Mouse (Mus musculus) MEL (cell line): Measurements from ENCODE around the gene Rccd1. TPM values are rescaled to one million over a fixed set of nuclear protein-coding genes. Genes with fewer than 3 reads are reported as not detected.

Experiments
- DNase-seq: peaks from one replicate; pipeline ENCODE4 v3.0.0; 2011; ENCODE audit warnings: low read depth, low spot score
- H3K27ac ChIP-seq: 2 replicates; pipeline ENCODE4 v1.5.1; 2012; ENCODE audit warnings: low read depth, mild to moderate bottlenecking, control low read depth, low read length, moderate library complexity; ENCODE audit not compliant: control insufficient read depth
- H3K27me3 ChIP-seq, 2 experiments: fragments of 150-350 bp in 1 of 2; sonication (generic) in 1 of 2; 2 replicates each; pipeline ENCODE4 v1.6.1; 2012; ENCODE audit warnings: low read length in 2 of 2, mild to moderate bottlenecking in 2 of 2, improper control_type of control experiment in 1 of 2, moderate library complexity in 1 of 2; ENCODE audit not compliant: insufficient read depth in 2 of 2, control insufficient read depth in 1 of 2
- H3K36me3 ChIP-seq, 2 experiments: 2 replicates each; pipeline ENCODE4 v1.6.1; 2012 to 2014; ENCODE audit warnings: low read length in 2 of 2, improper control_type of control experiment in 1 of 2, inconsistent platforms in 1 of 2, mild to moderate bottlenecking in 1 of 2; ENCODE audit not compliant: insufficient read depth in 2 of 2, control insufficient read depth in 1 of 2
- H3K4me1 ChIP-seq, 2 experiments: fragments of 150-350 bp in 1 of 2; sonication (generic) in 1 of 2; 2 replicates each; pipeline ENCODE4 v1.6.1; 2012; ENCODE audit warnings: low read length in 2 of 2, improper control_type of control experiment in 1 of 2, mild to moderate bottlenecking in 1 of 2; ENCODE audit not compliant: insufficient read depth in 2 of 2, control insufficient read depth in 1 of 2
- H3K4me3 ChIP-seq, 2 experiments: fragments of 150-350 bp in 1 of 2; sonication (generic) in 1 of 2; 2 replicates each; pipeline ENCODE4 v1.5.1; 2012; ENCODE audit warnings: low read depth in 2 of 2, low read length in 2 of 2, mild to moderate bottlenecking in 2 of 2, moderate library complexity in 2 of 2, control low read depth in 1 of 2, improper control_type of control experiment in 1 of 2; ENCODE audit not compliant: control insufficient read depth in 1 of 2, insufficient read depth in 1 of 2
- H3K79me2 ChIP-seq: 2 replicates; pipeline ENCODE4 v1.6.1; 2012; ENCODE audit warnings: mild to moderate bottlenecking, low read length, moderate library complexity; ENCODE audit not compliant: control insufficient read depth, poor library complexity, insufficient read depth
- H3K9ac ChIP-seq: 2 replicates; pipeline ENCODE4 v1.6.1; 2012; ENCODE audit warnings: low read depth, mild to moderate bottlenecking, control low read depth, low read length, moderate library complexity; ENCODE audit not compliant: control insufficient read depth, poor library complexity, severe bottlenecking
- H3K9me3 ChIP-seq: fragments of 150-350 bp; sonication (generic); replicated peaks from 2 replicates; pipeline ENCODE4 v1.6.1; 2012; ENCODE audit warnings: mild to moderate bottlenecking, low read length, improper control_type of control experiment, moderate library complexity; ENCODE audit not compliant: insufficient read depth
- CHD1 ChIP-seq: IDR thresholded peaks from 2 replicates; pipeline ENCODE4 v1.6.1; 2012; ENCODE audit warnings: low read depth, mild to moderate bottlenecking, inconsistent platforms, low read length, improper control_type of control experiment
- CHD2 ChIP-seq: IDR thresholded peaks from 2 replicates; pipeline ENCODE4 v1.6.1; 2011; ENCODE audit warnings: low read length, improper control_type of control experiment
- CTCF ChIP-seq, 3 experiments: IDR thresholded peaks in 2 of 3; conservative IDR thresholded peaks in 1 of 3; 2 replicates each; pipeline ENCODE4 v1.5.1; 2011 to 2012; ENCODE audit warnings: low read length in 3 of 3, low read depth in 2 of 3, mild to moderate bottlenecking in 2 of 3, improper control_type of control experiment in 1 of 3, inconsistent platforms in 1 of 3, mixed read lengths in 1 of 3, moderate library complexity in 1 of 3; ENCODE audit not compliant: control insufficient read depth in 1 of 3, insufficient read depth in 1 of 3, poor library complexity in 1 of 3, severe bottlenecking in 1 of 3
- E2F4 ChIP-seq: IDR thresholded peaks from 2 replicates; pipeline ENCODE4 v1.6.1; 2011; ENCODE audit warnings: low read depth, low read length, improper control_type of control experiment, borderline replicate concordance
- ELF1 ChIP-seq: IDR thresholded peaks from 2 replicates; pipeline ENCODE4 v1.6.1; 2014; ENCODE audit warnings: low read depth, mild to moderate bottlenecking, inconsistent platforms, low read length, improper control_type of control experiment, moderate library complexity
- ETS1 ChIP-seq: IDR thresholded peaks from 2 replicates; pipeline ENCODE4 v1.6.1; 2012; ENCODE audit warnings: low read depth, mild to moderate bottlenecking, inconsistent platforms, low read length, improper control_type of control experiment, moderate library complexity
- GABPA ChIP-seq: IDR thresholded peaks from 2 replicates; pipeline ENCODE4 v1.6.1; 2012; ENCODE audit warnings: low read depth, mild to moderate bottlenecking, inconsistent platforms, low read length, improper control_type of control experiment, moderate library complexity
- GATA1 ChIP-seq: IDR thresholded peaks from 2 replicates; pipeline ENCODE4 v1.6.1; 2011; ENCODE audit warnings: low read depth, low read length, improper control_type of control experiment
- HCFC1 ChIP-seq: IDR thresholded peaks from 2 replicates; pipeline ENCODE4 v1.6.1; 2012; ENCODE audit warnings: low read depth, mild to moderate bottlenecking, inconsistent platforms, low read length, improper control_type of control experiment, moderate library complexity
- MAX ChIP-seq: IDR thresholded peaks from 2 replicates; pipeline ENCODE4 v1.6.1; 2011; ENCODE audit warnings: low read length, improper control_type of control experiment
- MAZ ChIP-seq: IDR thresholded peaks from 2 replicates; pipeline ENCODE4 v1.6.1; 2012; ENCODE audit warnings: low read depth, mild to moderate bottlenecking, inconsistent platforms, low read length, improper control_type of control experiment
- MXI1 ChIP-seq: IDR thresholded peaks from 2 replicates; pipeline ENCODE4 v1.6.1; 2011; ENCODE audit warnings: mild to moderate bottlenecking, low read depth, low read length, improper control_type of control experiment
- MYB ChIP-seq: IDR thresholded peaks from 2 replicates; pipeline ENCODE4 v1.6.1; 2011; ENCODE audit warnings: mild to moderate bottlenecking, low read depth, low read length, improper control_type of control experiment
- NELFE ChIP-seq: IDR thresholded peaks from 2 replicates; pipeline ENCODE4 v1.6.1; 2011; ENCODE audit warnings: low read depth, low read length, improper control_type of control experiment
- NRF1 ChIP-seq: IDR thresholded peaks from 2 replicates; pipeline ENCODE4 v1.6.1; 2014; ENCODE audit warnings: low read depth, mild to moderate bottlenecking, inconsistent platforms, low read length, improper control_type of control experiment, moderate library complexity; ENCODE audit not compliant: poor library complexity, insufficient read depth, severe bottlenecking
- POLR2A ChIP-seq, 2 experiments: IDR thresholded peaks; 2 replicates each; pipeline ENCODE4 v1.6.1; 2011 to 2012; ENCODE audit warnings: low read length in 2 of 2, mild to moderate bottlenecking in 2 of 2, control low read depth in 1 of 2, improper control_type of control experiment in 1 of 2, low read depth in 1 of 2, moderate library complexity in 1 of 2; ENCODE audit not compliant: control insufficient read depth in 1 of 2, insufficient read depth in 1 of 2, poor library complexity in 1 of 2
- RAD21 ChIP-seq: IDR thresholded peaks from 2 replicates; pipeline ENCODE4 v1.6.1; 2011; ENCODE audit warnings: mild to moderate bottlenecking, low read depth, low read length, improper control_type of control experiment
- RCOR1 ChIP-seq: IDR thresholded peaks from 2 replicates; pipeline ENCODE4 v1.6.1; 2012; ENCODE audit warnings: low read depth, mild to moderate bottlenecking, inconsistent platforms, low read length, improper control_type of control experiment
- SIN3A ChIP-seq: IDR thresholded peaks from 2 replicates; pipeline ENCODE4 v1.6.1; 2012; ENCODE audit warnings: low read length, improper control_type of control experiment, inconsistent platforms
- USF1 ChIP-seq: IDR thresholded peaks from 2 replicates; pipeline ENCODE4 v1.6.1; 2014; ENCODE audit warnings: low read depth, mild to moderate bottlenecking, inconsistent platforms, low read length, improper control_type of control experiment, moderate library complexity
- ZC3H11A ChIP-seq: IDR thresholded peaks from 2 replicates; pipeline ENCODE4 v1.6.1; 2012; ENCODE audit warnings: low read depth, mild to moderate bottlenecking, inconsistent platforms, low read length, improper control_type of control experiment
- ZKSCAN1 ChIP-seq: IDR thresholded peaks from 2 replicates; pipeline ENCODE4 v1.6.1; 2012; ENCODE audit warnings: low read depth, mild to moderate bottlenecking, inconsistent platforms, low read length, improper control_type of control experiment, moderate library complexity
- ZMIZ1 ChIP-seq: IDR thresholded peaks from 2 replicates; pipeline ENCODE4 v1.6.1; 2012; ENCODE audit warnings: low read depth, mild to moderate bottlenecking, inconsistent platforms, low read length, improper control_type of control experiment, moderate library complexity
- ZNF384 ChIP-seq: IDR thresholded peaks from 2 replicates; pipeline ENCODE4 v1.6.1; 2012; ENCODE audit warnings: low read depth, mild to moderate bottlenecking, inconsistent platforms, low read length, improper control_type of control experiment
- polyA plus RNA-seq, 2 experiments: library from polyadenylated mRNA; stranded (reverse) in 1 of 2; unstranded in 1 of 2; fragments of >175 nt in 1 of 2; fragments of >200 nt in 1 of 2; gene quantifications; 2 replicates each; pipeline versions ENCODE4 v1.2.1 to v1.2.4; 2012; ENCODE audit warnings: low replicate concordance in 2 of 2, low read depth in 1 of 2; ENCODE audit not compliant: insufficient read length in 2 of 2, insufficient read depth in 1 of 2, missing spikeins in 1 of 2
- total RNA-seq: library from RNA; depleted of rRNA; stranded (reverse); fragments of 300-350 nt; gene quantifications from 2 replicates; pipeline ENCODE4 v1.2.3, GENCODE M21; 2012

Gene Rccd1
- total and polyA plus RNA-seq, 3 experiments, result 16.8 to 20.2 TPM; not detected in 1

GRCm38 (mm10) chr7:80260625-80261371, 63.5 kb downstream of the Rccd1 start, which contains the start of gene Ngrn (continued):
- TF ChIP-seq GATA1 (no peak), CTCF (IDR thresholded peaks at IDR 0.05 in 2 of 3, conservative IDR thresholded peaks at IDR 0.05 in 1 of 3; ENCODE audit: control insufficient read depth in 1 of 3, insufficient read depth in 1 of 3, low read depth in 2 of 3, low read length in 3 of 3, poor library complexity in 1 of 3, severe bottlenecking in 1 of 3) (no peak), SIN3A (peak; percentile 88), USF1 (0 out of 2 replicates have a peak, but pooled peaks have one; percentile 7), MXI1 (peak; percentile 82; the same call in 1 of the 2 replicates), RCOR1 (peak; percentile 51; the same call in 1 of the 2 replicates), CHD1 (no peak), MAZ (peak; percentile 92; the same call in 1 of the 2 replicates), MAX (peak; percentile 29), ELF1 (peak; percentile 96), ZNF384 (no peak), ETS1 (0 out of 2 replicates have a peak, but pooled peaks have one; percentile 21), ZKSCAN1 (no peak), ZMIZ1 (peak; percentile 83; the same call in 1 of the 2 replicates), MYB (no peak), NRF1 (no peak), POLR2A (IDR thresholded peaks at IDR 0.05; ENCODE audit: control insufficient read depth in 1 of 2, insufficient read depth in 1 of 2, low read depth in 1 of 2, low read length in 2 of 2, poor library complexity in 1 of 2) (peak; percentile 55 to 87; a peak in 2 of 4 replicates), RAD21 (no peak), ZC3H11A (no peak; the same call in 1 of the 2 replicates), E2F4 (no peak), NELFE (peak; percentile 94), GABPA (no peak), CHD2 (no peak)

- peak; percentile 35 for DNase-seq
- H3K9me3 ChIP-seq, result no peaks in the 10 kb centered on the region
- peaks cover 10 to 24% of the 10 kb centered on the region in 2 experiments for H3K4me1 ChIP-seq
- H3K4me3 ChIP-seq, result no peak overlapping the region
- TF ChIP-seq MXI1 (peak; percentile 56; the same call in 1 of the 2 replicates), MAX (peak; percentile 69), ZNF384 (peak; percentile 51), HCFC1 (no peak)
- H3K79me2 ChIP-seq, result peaks cover 14% of the 10 kb centered on the region
- no peaks in the 10 kb centered on the region for H3K27me3 ChIP-seq
- H3K36me3 ChIP-seq, result peaks cover 0 to 17% of the 10 kb centered on the region in 2 experiments; a peak in 2 of 4 replicates
- no peak overlapping the region for H3K9ac ChIP-seq
- no peak overlapping the region for H3K27ac ChIP-seq
Measured at GRCm38 (mm10) chr7:80257706-80258105, 66.5 kb downstream of the Rccd1 start.
